Mouse (Mus musculus) naive thymus-derived CD4-positive, alpha-beta T cell, adult 2 months (primary cell): ENCODE results near the gene Nek7.

ENCODE experiments used
- DNase-seq: peaks from one replicate; pipeline ENCODE4 v3.0.0-alpha.2; 2011; ENCODE audit warnings: low read depth

Nek7 gene

DNA sequence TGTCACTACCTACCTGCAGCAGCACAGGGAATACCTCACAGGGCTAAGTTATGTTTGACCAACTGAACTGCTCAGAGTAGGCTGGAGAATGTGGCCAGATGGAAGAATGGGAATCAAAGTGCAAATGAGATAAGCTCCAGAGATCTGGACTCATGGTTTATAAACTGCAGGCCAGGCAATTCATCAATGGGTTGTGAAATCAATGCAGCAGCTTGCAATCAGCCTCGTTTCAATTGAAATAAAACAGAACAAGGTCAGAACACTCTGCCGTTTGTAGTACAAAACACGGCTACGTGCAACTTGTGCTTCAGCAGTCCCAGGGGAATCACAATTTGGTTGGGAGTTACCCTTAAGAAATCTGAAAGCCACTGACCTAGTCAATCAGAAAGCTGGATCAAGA, 109.4 kb downstream of the Nek7 start:
- DNase-seq, result no peak

DNA sequence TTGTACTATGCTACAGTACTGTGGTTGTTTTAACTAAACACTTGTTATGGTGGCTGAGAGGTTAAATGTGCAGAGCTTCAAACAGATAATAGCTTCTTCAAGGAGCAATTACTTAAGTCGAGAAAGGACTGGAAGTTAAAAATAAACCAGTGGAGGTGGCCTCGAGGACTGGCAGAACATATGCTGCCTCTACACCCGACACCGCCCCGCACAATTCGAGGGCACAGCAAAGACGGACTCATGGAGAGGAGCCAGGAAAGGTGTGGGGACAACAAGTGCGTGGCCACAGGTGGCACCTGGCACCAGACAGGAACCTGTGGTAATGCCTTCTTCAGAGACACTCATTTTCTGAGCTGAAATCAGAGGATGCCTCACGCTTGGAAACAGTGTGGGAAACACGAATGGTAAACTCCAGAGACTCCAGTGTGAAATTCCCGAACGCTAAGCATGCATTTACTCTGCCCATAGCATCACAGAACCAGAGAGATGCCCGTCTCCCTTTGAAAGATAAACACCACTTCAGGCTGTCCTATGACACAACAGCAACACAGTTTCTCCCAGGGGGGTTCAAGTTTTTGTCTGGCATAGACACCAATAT, 112.4 kb downstream of the Nek7 start:
- DNase-seq, result no peak

DNA sequence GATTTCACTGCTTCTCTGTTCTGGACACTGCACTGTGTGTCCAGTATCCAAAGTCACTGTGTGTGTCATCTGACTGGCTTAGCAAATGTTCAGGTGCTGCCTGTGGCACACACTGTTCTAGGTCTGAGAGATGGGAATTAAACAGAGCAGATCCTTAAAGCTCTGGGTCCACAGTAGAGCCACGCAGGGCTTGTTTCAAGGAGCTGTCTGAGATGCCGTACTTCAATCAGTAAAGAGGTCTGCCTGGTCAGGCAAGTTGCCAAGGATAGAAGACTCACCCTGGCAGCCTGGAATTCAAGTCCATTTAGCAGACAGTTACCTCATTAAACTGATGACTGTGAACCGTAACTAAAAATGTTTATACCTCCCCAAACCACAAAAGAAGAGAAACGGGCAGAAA, 112.9 kb downstream of the Nek7 start:
- DNase-seq, result no peak

DNA sequence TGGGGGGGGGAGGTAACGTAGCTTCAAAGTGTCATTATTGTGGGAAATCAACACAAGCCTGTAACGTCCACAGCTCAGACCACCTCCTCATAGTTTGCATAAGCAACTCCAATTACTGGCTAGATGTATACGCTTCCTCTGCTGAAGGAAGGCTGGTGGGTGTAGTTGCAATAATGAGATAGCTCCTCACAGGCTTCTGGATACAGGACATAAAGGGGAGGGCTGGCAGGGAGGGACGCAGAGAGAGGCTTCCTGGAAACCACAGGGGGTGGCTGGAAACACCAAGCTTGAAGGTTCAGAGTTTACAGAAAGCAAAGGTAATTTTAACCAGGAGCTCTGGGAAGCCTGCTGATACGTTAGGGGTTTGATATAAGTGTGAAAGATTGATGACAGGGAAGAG, 115.7 kb downstream of the Nek7 start:
- DNase-seq, result no peak

DNA sequence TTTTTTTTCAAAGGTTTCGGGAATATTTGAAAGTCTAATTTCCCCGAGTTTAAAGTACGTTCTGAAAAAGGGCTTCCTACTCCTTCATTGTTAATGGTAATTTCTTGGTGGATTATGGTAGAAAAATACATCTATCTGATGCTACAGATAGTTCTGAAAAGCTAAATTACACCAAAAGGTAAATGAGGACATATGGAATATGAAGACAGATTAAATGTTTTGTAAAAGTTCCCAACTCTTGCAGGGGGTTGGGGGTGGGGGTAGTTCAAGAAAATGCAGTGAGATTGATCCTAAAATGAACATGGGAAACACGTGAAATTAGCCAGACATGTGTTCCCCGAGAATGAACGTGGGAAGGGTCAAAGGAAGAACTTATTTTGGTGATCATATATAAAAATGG, 119.2 kb downstream of the Nek7 start:
- DNase-seq, result no peak

DNA sequence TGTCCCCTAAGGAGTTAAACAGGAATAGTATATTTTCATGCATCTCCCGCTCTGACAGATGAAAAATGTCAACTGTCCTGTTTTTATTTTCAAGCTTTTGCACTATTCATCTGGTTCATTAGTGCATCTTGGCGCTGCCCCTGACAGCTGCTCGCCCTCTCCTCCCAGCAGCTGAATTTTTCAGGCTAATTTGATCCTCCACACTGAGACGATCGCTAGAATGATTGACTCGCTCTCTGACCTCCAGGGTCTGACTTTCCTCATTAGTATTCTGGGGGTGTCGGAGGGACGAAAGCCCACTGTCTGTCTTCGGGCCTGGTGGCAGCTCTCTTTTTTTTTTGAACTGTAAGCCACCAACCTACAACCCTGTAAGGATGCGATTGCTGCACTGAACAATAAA, 119.8 kb downstream of the Nek7 start:
- DNase-seq, result no peak

DNA sequence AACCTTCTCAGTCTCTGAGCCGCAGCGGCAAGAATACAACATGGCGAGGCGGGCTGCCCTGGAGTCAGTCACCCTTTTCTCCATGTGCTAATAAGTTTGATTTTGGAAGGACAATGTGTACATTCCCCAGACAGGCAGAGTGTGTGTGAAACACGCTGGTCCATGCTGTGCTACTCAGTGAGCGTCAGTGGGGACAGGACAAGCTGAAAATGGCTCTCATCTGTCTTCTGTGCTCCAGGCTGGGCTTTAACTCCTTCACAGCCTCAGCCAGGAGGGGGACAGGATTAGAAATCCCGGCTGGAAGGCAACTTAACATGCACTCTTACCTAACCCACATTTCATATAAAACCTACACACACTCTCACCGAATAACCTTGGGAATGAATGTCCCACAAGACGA, 120.5 kb downstream of the Nek7 start:
- DNase-seq, result no peak

DNA sequence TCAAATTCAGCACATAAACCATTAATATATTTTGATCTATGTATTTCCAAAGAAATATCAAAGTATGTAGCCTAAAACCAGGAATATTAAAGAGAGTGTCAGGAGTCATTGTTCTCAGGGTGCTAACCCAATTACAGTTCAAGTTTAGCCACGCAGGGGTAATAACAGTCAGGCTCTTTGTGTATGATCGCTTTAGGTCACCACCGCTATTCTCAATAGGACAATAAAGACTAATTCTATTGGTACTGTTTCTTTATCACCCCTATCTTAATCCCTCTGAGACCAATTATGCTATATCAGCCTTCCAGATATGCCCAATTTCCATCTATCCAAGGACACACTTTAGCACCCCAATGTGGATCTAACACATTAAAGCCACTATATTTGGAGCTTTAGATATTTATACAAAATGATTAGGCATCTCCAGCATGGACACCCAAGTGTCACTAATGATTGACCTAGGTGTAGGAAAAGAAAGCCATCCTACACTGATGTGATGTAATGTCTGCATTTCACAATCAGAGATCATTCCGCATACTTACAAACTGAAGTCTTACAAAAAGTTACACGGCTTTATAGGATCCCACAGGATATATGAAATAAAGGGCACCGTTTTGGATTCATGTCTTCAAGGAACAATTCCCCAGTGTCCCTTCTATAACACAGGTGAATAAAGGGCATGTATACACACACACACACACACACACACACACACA, 128.4 kb downstream of the Nek7 start:
- DNase-seq, result no peak

DNA sequence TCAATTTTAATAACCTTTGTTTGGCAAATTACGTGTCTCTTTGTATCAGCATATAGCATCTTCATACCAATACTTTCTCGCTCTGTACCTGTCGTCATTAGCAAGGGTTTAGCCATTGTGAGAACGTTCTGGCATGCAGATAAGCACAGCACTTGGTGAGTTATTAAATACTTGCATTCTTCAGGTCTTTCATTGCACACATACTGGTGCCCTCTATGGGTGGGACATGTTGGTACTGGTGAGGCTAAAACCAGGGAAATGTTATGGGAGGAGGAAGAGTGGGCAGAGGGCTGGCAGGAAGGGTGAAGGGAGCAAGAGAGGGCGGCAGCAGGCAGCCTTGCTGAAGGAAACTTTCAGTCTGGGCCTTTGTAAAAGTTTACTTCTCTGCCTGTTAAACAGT, 132.4 kb downstream of the Nek7 start:
- DNase-seq, result peak; percentile 17

DNA sequence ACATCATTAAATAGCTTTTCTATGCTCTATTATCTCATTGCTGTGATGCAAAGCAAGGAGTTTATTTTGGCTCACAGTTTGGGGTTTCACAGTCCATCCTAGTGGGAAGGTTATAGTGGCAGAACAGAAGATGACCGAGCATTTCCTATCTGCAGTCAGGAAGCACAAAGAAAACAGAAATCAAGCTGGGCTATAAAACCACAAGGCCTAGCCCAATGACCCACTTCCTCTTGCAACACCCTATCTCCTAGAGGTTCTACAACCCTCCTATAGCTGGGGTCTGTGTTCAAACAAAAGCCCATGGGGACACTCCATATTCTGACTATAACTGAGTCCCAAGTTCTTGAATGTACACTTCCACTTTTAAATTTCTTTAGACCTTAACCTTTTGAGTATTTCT, 139.2 kb downstream of the Nek7 start:
- no peak for DNase-seq

DNA sequence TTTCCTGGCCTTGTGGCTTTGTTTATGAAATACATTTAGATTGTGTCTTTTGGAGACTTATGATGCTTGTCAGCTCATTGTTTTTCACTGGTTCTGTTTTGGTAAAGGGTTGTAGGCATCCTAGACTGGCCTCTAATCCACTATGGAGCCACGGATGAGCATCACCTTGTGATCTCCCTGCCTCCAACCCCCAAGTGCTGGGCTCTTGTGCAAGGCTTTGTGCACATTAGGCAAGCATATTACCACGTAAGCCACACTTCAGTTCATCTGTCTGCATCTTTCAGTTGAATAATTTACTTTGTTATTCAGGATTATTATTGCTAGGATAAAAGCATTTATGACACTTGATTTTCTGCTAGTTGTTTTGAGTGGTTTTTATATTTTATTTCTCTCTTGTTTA, 154.6 kb downstream of the Nek7 start:
- DNase-seq, result no peak

DNA sequence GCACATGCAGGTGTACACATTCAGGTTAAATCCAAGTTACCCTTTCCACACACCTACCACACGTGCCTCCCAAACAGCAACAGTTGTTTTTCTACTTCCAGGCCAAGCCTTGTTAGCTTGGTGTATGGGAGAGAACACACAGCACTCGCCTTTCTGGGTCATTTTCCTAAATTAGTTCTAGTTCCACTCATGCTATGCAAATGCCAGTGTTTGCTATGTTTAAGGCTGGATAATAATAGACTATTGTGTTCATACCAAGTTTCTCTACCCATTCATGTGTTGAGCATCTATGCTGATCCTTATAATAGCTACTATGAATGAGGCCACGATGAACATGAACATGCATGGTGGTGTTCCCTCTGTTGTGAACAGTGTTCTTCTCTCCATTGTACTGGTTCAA, 158.5 kb downstream of the Nek7 start:
- DNase-seq, result no peak

DNA sequence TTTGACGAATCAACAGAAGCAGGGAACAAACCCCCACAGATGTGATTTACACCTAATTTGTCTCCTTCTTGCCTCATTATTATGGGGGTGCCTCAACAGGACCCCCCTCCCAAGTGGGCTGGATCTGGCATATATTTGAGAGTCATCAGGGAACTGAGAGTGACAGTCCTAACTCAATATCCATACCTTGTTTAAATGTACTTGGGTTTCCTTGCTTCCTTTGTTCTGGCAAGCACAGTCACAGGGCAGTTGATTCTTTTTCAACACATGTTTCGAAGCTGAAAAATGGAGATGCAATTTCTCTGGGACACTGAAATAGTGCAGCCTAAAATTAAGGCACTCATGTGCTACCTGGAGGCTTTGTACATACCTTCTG, 170.5 kb downstream of the Nek7 start:
- no peak for DNase-seq

DNA sequence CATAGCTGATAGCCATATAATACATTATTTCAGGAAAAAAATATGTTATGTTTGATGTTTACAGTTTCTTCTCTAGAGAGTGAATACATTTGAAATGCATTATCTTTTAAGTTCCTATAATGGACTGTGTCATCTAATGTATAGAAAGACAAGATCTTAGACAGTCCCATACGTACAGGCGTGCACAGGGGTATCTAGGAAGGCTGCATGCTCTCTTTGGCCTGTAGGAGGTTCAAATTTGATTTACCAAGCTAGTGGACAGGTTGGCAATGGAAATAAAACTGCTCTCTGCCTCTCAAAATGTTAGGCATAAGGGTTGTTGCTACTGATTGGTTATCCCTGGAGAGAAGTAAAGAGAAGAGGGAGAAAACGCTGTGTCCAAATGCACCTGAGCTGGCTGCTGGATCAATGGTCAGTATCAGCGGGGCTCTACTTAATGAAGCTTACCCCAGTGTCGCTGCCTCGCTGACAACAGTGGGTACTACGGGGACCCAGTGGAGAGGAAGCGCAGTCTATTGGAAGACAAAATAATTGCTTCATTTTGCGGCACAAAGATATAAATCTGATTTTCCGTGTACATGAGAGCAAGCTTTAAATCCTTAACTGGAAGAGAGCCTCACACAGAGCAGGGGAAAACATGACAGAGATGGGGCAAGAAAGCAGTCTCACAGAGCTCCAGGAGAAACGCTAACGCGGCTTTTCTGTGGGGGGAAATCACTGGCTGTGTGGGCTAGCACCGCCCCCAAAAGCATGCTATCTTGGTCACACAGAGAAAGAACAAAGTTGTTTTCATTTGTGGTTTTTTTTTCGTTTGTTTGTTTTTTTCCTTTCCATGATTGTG, 171.1 kb downstream of the Nek7 start:
- no peak for DNase-seq

DNA sequence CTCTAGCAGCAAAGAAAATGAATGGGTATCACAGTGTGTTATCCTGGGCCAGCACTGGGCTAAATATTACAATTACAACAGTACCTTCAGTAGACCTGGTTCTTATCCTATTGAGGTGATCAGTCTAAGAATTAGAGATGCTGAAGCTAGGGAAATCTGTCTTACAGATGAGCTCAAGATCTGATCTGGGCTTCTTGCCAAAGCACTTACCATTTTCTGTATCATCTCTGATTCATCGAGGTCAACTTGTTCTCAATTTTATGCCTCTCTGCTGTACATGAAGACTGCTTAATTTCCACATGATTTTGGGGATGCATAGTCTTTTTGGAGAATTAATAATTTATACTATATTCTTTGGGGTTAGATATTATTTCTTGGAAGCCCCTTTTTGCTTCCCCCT, 173.1 kb downstream of the Nek7 start:
- no peak for DNase-seq
